Mouse (Mus musculus) lung, embryonic 16.5 days (tissue): Measurements from ENCODE around the gene Taf5l. TPM values are rescaled to one million over a fixed set of nuclear protein-coding genes. Genes with fewer than 3 reads are reported as not detected.
"Not testable (repeated sequence)": the region's sequence is repeated elsewhere in the genome, so short reads cannot be mapped to it uniquely, and the experiment has no call there.

ENCODE experiments used
- ATAC-seq: fragments of 200-750 bp; cut with Nextera tagmentation; 2 replicates; pipeline ENCODE4 v1.8.0; 2017; ENCODE audit warnings: low read depth, mild to moderate bottlenecking, moderate library complexity
- H3K27ac ChIP-seq: fragments of 300-500 bp; sonication (generic); 2 replicates; pipeline ENCODE4 v1.5.1; 2014; ENCODE audit warnings: mild to moderate bottlenecking, control low read depth, low read length
- H3K27me3 ChIP-seq: fragments of 300-500 bp; sonication (generic); 2 replicates; pipeline ENCODE4 v1.6.1; 2014; ENCODE audit warnings: low read depth, low read length, mixed read lengths; ENCODE audit not compliant: control insufficient read depth, insufficient read depth
- H3K36me3 ChIP-seq: fragments of 300-500 bp; sonication (generic); 2 replicates; pipeline ENCODE4 v1.6.1; 2014; ENCODE audit warnings: low read length; ENCODE audit not compliant: control insufficient read depth, insufficient read depth
- H3K4me1 ChIP-seq: fragments of 300-500 bp; sonication (generic); replicated peaks from 2 replicates; pipeline ENCODE4 v1.6.1; 2014; ENCODE audit warnings: low read length, mixed read lengths; ENCODE audit not compliant: control insufficient read depth, insufficient read depth
- H3K4me2 ChIP-seq: fragments of 300-500 bp; sonication (generic); 2 replicates; pipeline ENCODE4 v1.6.1; 2014; ENCODE audit warnings: low read depth, low read length, control low read depth
- H3K4me3 ChIP-seq: fragments of 300-500 bp; sonication (generic); 2 replicates; pipeline ENCODE4 v1.5.1; 2014; ENCODE audit warnings: mild to moderate bottlenecking, low read length, control low read depth
- H3K9ac ChIP-seq: fragments of 300-500 bp; sonication (generic); 2 replicates; pipeline ENCODE4 v1.6.1; 2014; ENCODE audit warnings: low read length, control low read depth
- H3K9me3 ChIP-seq: fragments of 300-500 bp; sonication (generic); 2 replicates; pipeline ENCODE4 v1.6.1; 2016; ENCODE audit warnings: low read length; ENCODE audit not compliant: control insufficient read depth
- WGBS: fragments of 180-500 bp; shearing (Covaris S2); extraction: QIAGEN DNeasy Blood & Tissue Kit; methylation state at CpG from one replicate; pipeline ENCODE4 v1.1.7; 2014; 5-methylcytosine and 5-hydroxymethylcytosine counted together
- polyA plus RNA-seq: library from polyadenylated mRNA; unstranded; fragments of >200 nt; fragmentation: Nextera tagmentation; extraction: Ambion mirVana; gene quantifications from 2 replicates; pipeline ENCODE4 v1.2.1, GENCODE M21; 2015

The Taf5l gene
- polyA plus RNA-seq, 1 experiment from 2014 or later = 30.9 TPM

DNA sequence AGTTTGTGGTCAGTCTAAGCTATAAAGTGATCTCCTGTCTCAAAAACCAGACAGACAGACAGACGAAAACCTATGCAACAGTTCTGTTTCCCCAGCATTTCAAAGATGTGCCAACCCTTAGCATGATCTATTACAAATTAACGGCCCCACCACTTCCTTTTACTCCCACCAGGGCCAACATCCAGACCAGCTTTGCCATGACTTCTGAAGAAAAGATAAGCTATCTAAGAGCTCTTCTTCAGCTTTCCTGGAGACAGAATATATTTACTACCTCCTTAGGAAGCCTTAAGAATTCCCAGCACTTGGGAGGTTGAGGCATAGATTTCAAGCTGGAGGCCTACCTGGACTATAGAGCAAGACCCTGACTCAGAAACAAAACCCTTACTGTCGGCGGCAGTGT, 41.0 kb downstream of the Taf5l start:
- no peak overlapping the region for H3K4me2 ChIP-seq
- H3K9me3 ChIP-seq = no peaks in the 10 kb centered on the region

DNA sequence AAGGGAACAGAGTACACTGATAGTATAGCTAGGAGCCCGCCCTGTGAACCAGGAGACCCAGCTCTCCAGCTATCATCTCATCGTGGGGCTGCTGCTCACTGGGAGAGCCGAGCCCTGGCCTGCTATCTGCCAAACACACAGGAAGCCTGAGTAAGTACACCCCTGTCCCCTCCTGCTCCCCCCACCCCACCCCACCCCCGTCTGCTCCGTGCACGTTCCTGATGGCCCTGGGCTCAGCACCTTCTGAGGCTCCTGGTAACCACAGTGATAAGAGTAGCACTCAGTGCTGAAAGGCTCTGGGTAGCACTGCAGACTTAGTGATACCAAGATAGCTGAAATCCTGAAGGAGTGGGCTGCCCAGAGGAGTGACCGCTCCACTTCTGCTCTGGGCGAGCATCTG, 42.3 kb downstream of the Taf5l start:
- H3K9ac ChIP-seq = peak overlapping the region; percentile 49; the same call in 1 of the 2 replicates
- H3K9me3 ChIP-seq = no peaks in the 10 kb centered on the region
- H3K27me3 ChIP-seq = no peaks in the 10 kb centered on the region
- no peaks in the 10 kb centered on the region for H3K36me3 ChIP-seq
- no peak for ATAC-seq
- H3K4me3 ChIP-seq = no peak overlapping the region
- 56% methylated on average over 8 of the region's 8 CpGs for WGBS
- H3K27ac ChIP-seq = peak overlapping the region; percentile 73
- H3K4me1 ChIP-seq = peaks cover 24% of the 10 kb centered on the region
- peak overlapping the region; percentile 30 for H3K4me2 ChIP-seq

More for the DNA sequence above, 41.0 kb downstream of the Taf5l start:
- no peak overlapping the region for H3K4me3 ChIP-seq
- no peak overlapping the region for H3K27ac ChIP-seq
- no peak for ATAC-seq
- no peak overlapping the region for H3K9ac ChIP-seq
- WGBS = 74% methylated on average over 4 of the region's 4 CpGs
- H3K27me3 ChIP-seq = no peaks in the 10 kb centered on the region
- H3K4me1 ChIP-seq = peaks cover 24% of the 10 kb centered on the region
- H3K36me3 ChIP-seq = no peaks in the 10 kb centered on the region

- Histone ChIP-seq H3K9me3 (no peaks in the 10 kb centered on the region), H3K27me3 (no peaks in the 10 kb centered on the region), H3K4me1 (peaks cover 24% of the 10 kb centered on the region), H3K27ac (peak overlapping the region; percentile 73), H3K9ac (peak overlapping the region; percentile 49), H3K4me2 (peak overlapping the region; percentile 30), H3K36me3 (no peaks in the 10 kb centered on the region), H3K4me3 (peak overlapping the region; percentile 8)
- peak; percentile 45; the same call in 1 of the 2 replicates for ATAC-seq
- 36% methylated on average over 14 of the region's 14 CpGs for WGBS
Measured at GRCm38 (mm10) chr8:123978166-123978838, 42.9 kb downstream of the Taf5l start.

- H3K4me1 ChIP-seq = peaks cover 22% of the 10 kb centered on the region
- H3K27ac ChIP-seq = no peak overlapping the region
- 75% methylated on average over 4 of the region's 4 CpGs for WGBS
- no peaks in the 10 kb centered on the region for H3K27me3 ChIP-seq
- H3K9ac ChIP-seq = no peak overlapping the region
- H3K36me3 ChIP-seq = no peaks in the 10 kb centered on the region
- H3K4me2 ChIP-seq = no peak overlapping the region
- no peak overlapping the region for H3K4me3 ChIP-seq
- no peak for ATAC-seq
- no peaks in the 10 kb centered on the region for H3K9me3 ChIP-seq
Measured at GRCm38 (mm10) chr8:123977499-123977898, 43.7 kb downstream of the Taf5l start.

DNA sequence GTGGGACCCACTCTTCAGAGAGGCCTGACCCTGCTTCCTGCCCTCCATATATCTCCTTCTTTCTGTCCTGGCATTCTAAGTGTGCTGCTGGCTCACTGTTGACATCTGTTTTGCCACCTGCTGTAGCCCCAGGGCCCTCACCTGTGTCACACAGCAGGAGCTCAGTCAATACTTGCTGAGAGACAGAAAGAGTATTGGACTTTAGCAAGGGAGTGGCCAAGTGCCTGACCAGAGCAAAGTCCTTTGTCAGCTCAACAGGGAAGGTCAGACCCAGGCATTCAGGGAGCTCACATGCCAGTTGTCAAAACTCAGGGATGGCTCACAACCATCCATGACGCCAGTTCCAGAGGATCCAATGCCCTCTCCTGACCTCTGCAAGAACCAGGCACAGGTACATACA, 47.7 kb downstream of the Taf5l start:
- no peaks in the 10 kb centered on the region for H3K36me3 ChIP-seq
- no peaks in the 10 kb centered on the region for H3K9me3 ChIP-seq
- H3K9ac ChIP-seq = no peak overlapping the region
- 62% methylated on average over 1 of the region's 1 CpGs for WGBS
- ATAC-seq = no peak
- no peaks in the 10 kb centered on the region for H3K27me3 ChIP-seq
- H3K4me1 ChIP-seq = peaks cover 7% of the 10 kb centered on the region
- H3K4me2 ChIP-seq = no peak overlapping the region
- H3K27ac ChIP-seq = no peak overlapping the region
- H3K4me3 ChIP-seq = no peak overlapping the region

DNA sequence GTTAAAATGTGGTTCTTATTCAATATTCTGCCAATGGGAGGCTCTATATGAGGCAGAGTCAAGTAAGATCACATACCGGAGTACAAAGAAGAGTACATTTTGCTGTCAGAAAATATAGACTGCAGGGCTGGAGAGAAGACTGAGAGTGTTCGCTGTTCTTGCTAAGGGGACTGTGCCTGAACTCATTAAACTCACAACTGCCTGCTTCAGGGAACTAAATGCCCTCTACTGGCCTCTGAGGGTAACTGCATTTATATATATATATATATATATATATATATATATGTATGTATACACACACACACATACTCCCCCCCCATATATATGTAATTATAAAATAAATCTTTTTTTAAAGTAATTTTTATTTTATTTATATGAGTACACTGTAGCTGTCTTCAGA, 54.3 kb downstream of the Taf5l start:
- H3K9ac ChIP-seq = no peak overlapping the region
- no peak overlapping the region for H3K4me2 ChIP-seq
- H3K9me3 ChIP-seq = no peaks in the 10 kb centered on the region
- no peak for ATAC-seq
- 68% methylated on average over 2 of the region's 2 CpGs for WGBS
- no peaks in the 10 kb centered on the region; the same call in 1 of the 2 replicates for H3K36me3 ChIP-seq
- no peak overlapping the region for H3K4me3 ChIP-seq
- H3K27me3 ChIP-seq = no peaks in the 10 kb centered on the region
- no peak overlapping the region for H3K27ac ChIP-seq
- H3K4me1 ChIP-seq = no peaks in the 10 kb centered on the region

DNA sequence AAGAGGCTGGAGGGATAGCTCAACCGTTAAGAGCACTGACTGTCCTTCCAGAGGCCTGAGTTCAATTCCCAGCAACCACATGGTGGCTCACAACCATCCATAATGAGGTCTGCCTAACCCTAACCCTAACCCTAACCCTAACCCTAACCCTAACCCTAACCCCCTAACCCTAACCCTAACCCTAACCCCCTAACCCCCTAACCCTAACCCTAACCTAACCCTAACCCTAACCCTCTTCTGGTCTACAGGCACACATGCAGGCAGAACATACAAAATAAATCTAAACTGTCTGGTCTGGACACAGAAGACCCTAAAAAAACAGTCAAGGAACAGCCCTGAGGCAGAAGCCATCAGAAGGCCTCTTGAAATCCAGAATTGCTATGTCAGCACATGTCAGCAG, 59.8 kb downstream of the Taf5l start:
- Histone ChIP-seq H3K4me1 (0 out of 2 replicates have a peak, but pooled peaks cover 2% of the 10 kb centered on the region), H3K27me3 (no peaks in the 10 kb centered on the region), H3K4me2 (no peak overlapping the region), H3K9me3 (no peaks in the 10 kb centered on the region), H3K36me3 (no peaks in the 10 kb centered on the region; the same call in 1 of the 2 replicates), H3K9ac (no peak overlapping the region), H3K4me3 (no peak overlapping the region), H3K27ac (no peak overlapping the region)
- WGBS = 77% methylated on average over 1 of the region's 1 CpGs
- ATAC-seq = no peak

- H3K4me1 ChIP-seq, H3K27me3 ChIP-seq, H3K9me3 ChIP-seq, H3K4me2 ChIP-seq, H3K4me3 ChIP-seq, H3K36me3 ChIP-seq, H3K27ac ChIP-seq, H3K9ac ChIP-seq: not testable (repeated sequence)
- whole genome bisulfite sequencing = 52% methylated on average over 5 of the region's 5 CpGs
- ATAC-seq = peak; percentile 31; the same call in 1 of the 2 replicates
Measured at GRCm38 (mm10) chr8:123960556-123960955, 60.6 kb downstream of the Taf5l start.

- Histone ChIP-seq H3K27me3 (no peaks in the 10 kb centered on the region), H3K36me3 (no peaks in the 10 kb centered on the region; the same call in 1 of the 2 replicates), H3K4me3 (no peak overlapping the region), H3K4me2 (no peak overlapping the region), H3K27ac (no peak overlapping the region), H3K9ac (no peak overlapping the region), H3K9me3 (no peaks in the 10 kb centered on the region), H3K4me1 (0 out of 2 replicates have a peak, but pooled peaks cover 2% of the 10 kb centered on the region)
- ATAC-seq = no peak
- WGBS = 83% methylated on average over 9 of the region's 9 CpGs
Measured at GRCm38 (mm10) chr8:123960056-123960455, 61.1 kb downstream of the Taf5l start.
